8 mouse cellular contexts compared by ENCODE assay signal in genomic region chr2:38535521-38536220, GRCm38 (mm10). TPM values are rescaled to one million over a fixed set of nuclear protein-coding genes. Genes with fewer than 3 reads are reported as not detected.
DNase-seq lines count a peak whose midpoint lies in the region; ATAC-seq and TF ChIP-seq lines count a peak whose summit lies in the region.

No protein-coding gene starts in this region.

- intact Hi-C loops in left cerebral cortex, postnatal 14 days (cut with DNase I) = no loop called here

- no peak overlapping the region for H3K27ac ChIP-seq in kidney, embryonic 14.5 days (ENCODE audit: low read depth, low read length)
- peak overlapping the region; percentile 79 for H3K27ac ChIP-seq in olfactory bulb, adult 2 months (ENCODE audit: insufficient read depth, low read depth, low read length)

- ATAC-seq in kidney, embryonic 14.5 days (ENCODE audit: low FRiP score, low TSS enrichment) = no peak

- no peaks in the 10 kb centered on the region for H3K27me3 ChIP-seq in kidney, embryonic 14.5 days (ENCODE audit: control insufficient read depth, insufficient read depth, low read length)

- H3K4me3 ChIP-seq in kidney, embryonic 14.5 days (ENCODE audit: low read length) = no peak overlapping the region
- no peak overlapping the region for H3K4me3 ChIP-seq in olfactory bulb, adult 2 months (ENCODE audit: insufficient read depth, low read depth, low read length)

- 64% methylated on average over 14 of the region's 14 CpGs for WGBS in kidney, embryonic 14.5 days
- 63% methylated on average over 14 of the region's 14 CpGs for WGBS in olfactory bulb, adult 2 months

- TF ChIP-seq POLR2A in olfactory bulb, adult 2 months (IDR thresholded peaks at IDR 0.05; ENCODE audit: insufficient read depth, low read depth, low read length) = no peak

- no peak for TF ChIP-seq CTCF in olfactory bulb, adult 2 months (IDR thresholded peaks at IDR 0.05; ENCODE audit: insufficient read depth, low read depth, low read length)

- peaks cover 29% of the 10 kb centered on the region for H3K4me1 ChIP-seq in kidney, embryonic 14.5 days (ENCODE audit: control insufficient read depth, insufficient read depth, low read length)
- H3K4me1 ChIP-seq in olfactory bulb, adult 2 months (ENCODE audit: control insufficient read depth, insufficient read depth, low read length) = peaks cover 35% of the 10 kb centered on the region

- no peaks in the 10 kb centered on the region for H3K36me3 ChIP-seq in kidney, embryonic 14.5 days (ENCODE audit: control insufficient read depth, insufficient read depth, low read length)

- H3K9ac ChIP-seq in kidney, embryonic 14.5 days (ENCODE audit: low read depth, low read length) = no peak overlapping the region

- no peak overlapping the region for H3K4me2 ChIP-seq in kidney, embryonic 14.5 days (replicated peaks; ENCODE audit: low read depth, low read length)

- peak; percentile 43 for DNase-seq in kidney, adult 9 months
- peak; percentile 54 for DNase-seq in c-Kit-positive CD71-positive TER-119-negative erythroid progenitor cells, embryonic 14.5 days (ENCODE audit: low read depth)
- DNase-seq in kidney, postnatal 36 days = peak; percentile 31 to 55
- DNase-seq in retina, embryonic 14.5 days (ENCODE audit: low spot score) = no peak
- DNase-seq in left cerebral cortex, postnatal 14 days (ENCODE audit: low spot score in 2 of 2) = no peak
- DNase-seq in c-Kit-positive CD71-positive TER-119-positive erythroid progenitor cells, embryonic 14.5 days (ENCODE audit: low spot score) = no peak

- H3K9me3 ChIP-seq in kidney, embryonic 14.5 days (ENCODE audit: control insufficient read depth, low read length) = no peaks in the 10 kb centered on the region

RNA-seq across cellular contexts. Expression of gene Nek6, which starts 24.2 kb away (rescaled TPM):
- polyA plus RNA-seq in kidney, embryonic 14.5 days (2014; fragmentation: Nextera tagmentation; extraction: Ambion mirVana) = 56.9 and 75.9 TPM in 2 replicates
- polyA plus RNA-seq in olfactory bulb, adult 2 months (2012; ENCODE audit: insufficient read depth, insufficient read length, low replicate concordance, missing spikeins) = not detected in 2 replicates
- total RNA-seq in left cerebral cortex, postnatal 14 days (2021) = 10 to 100 TPM; 26.3 to 28.9 TPM

Comparison
In these comparisons a context has a peak if more than half of its experiments do, and no peak if none do; other contexts are left out.
1. DNase-seq: peak in kidney, adult 9 months (single experiment), c-Kit-positive CD71-positive TER-119-negative erythroid progenitor cells, embryonic 14.5 days (single experiment) and kidney, postnatal 36 days (2 of 2); none in retina, embryonic 14.5 days (single experiment), left cerebral cortex, postnatal 14 days (0 of 2) and c-Kit-positive CD71-positive TER-119-positive erythroid progenitor cells, embryonic 14.5 days (single experiment).
2. RNA of gene Nek6, which starts 24.2 kb away (polyA plus RNA-seq): 56.9 to 75.9 TPM in kidney, embryonic 14.5 days; not detected in olfactory bulb, adult 2 months; every median in the first group is over 10 times any median in the second.